Mouse (Mus musculus): ENCODE results near the gene Rras2. TPM values are rescaled to one million over a fixed set of nuclear protein-coding genes. Genes with fewer than 3 reads are reported as not detected.
A peak's percentile ranks its signal among the peaks of the same experiment; 100 is the strongest.

Rras2 gene
- polyA plus RNA-seq, 1 experiment from 2014 or later = 8.1 TPM

DNA sequence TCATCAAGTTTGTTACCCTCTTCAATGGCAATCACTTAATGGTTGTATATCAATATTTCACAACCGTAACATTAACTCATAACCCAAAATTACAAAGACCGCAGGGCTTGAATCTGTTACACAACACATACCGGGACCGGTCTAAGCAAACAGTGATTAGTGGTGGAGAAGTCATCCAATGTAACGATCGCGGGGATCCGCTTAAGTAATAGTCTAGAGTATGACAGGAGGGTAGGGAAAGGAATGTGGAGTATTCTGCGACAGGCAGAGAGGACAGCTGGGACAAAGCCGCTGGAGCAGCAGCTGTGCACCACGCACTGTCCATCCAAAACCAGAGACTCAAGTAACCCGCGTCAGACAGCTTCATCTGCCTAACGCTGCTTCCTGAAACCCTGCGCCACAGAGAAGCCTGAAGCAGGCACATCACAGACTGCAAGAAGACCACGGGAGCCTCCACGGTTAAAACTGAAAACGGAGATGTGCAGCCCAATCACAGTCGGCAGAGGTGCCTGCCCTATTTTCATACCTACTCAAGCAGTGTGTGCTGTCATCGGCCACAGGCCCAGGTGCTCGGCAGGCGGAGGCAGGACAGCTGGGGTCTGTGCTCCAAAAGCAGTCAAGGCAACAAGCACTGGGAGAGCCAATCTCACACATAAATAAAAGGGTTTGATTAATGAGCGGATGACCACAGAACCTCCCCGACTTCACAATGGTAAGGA lies 13.8 kb downstream of the Rras2 start:
- H3K4me1 ChIP-seq (ENCODE audit: insufficient read depth) = peaks cover 32% of the 10 kb centered on the region
- no peak for TF ChIP-seq CTCF (IDR thresholded peaks at IDR 0.05; ENCODE audit: low read depth)
- TF ChIP-seq EP300 (IDR thresholded peaks at IDR 0.05; ENCODE audit: low read depth) = peak; percentile 61; the same call in 1 of the 2 replicates
- peak; percentile 90 for ATAC-seq

DNA sequence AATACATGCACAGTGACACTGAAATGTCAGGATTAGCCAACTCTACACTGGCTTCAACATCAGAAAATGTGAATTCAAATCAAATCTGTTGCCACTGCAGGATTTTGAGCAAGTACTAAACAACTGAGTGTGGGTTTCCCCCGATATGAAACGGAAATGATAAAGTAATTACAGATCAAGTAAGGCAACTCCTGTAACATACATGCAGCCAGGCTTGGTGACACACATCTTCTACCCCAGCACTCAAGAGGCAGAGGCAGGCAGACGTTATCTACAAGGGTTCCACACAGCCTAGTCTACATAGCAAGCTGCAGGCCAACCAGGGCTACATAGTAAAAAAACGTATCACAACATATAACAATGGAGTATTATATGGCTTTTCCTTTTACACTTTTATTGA lies 14.4 kb downstream of the Rras2 start:
- Histone ChIP-seq H3K4me3 (ENCODE audit: low read depth, low read length) (no peak overlapping the region), H3K27ac (ENCODE audit: low read depth) (no peak overlapping the region), H3K27me3 (ENCODE audit: insufficient read depth, low read length) (no peaks in the 10 kb centered on the region), H3K9me3 (ENCODE audit: low read length) (no peaks in the 10 kb centered on the region), H3K4me1 (ENCODE audit: insufficient read depth) (peaks cover 32% of the 10 kb centered on the region), H3K4me2 (ENCODE audit: low read depth, low read length) (no peak overlapping the region), H3K36me3 (replicated peaks; ENCODE audit: insufficient read depth, low read length) (no peaks in the 10 kb centered on the region), H3K9ac (replicated peaks) (no peak overlapping the region)
- no peak for DNase-seq
- WGBS (ENCODE audit: insufficient replicate concordance) = 75% methylated on average over 4 of the region's 4 CpGs
- no peak for TF ChIP-seq CTCF (IDR thresholded peaks at IDR 0.05; ENCODE audit: low read depth)
- no peak for TF ChIP-seq EP300 (IDR thresholded peaks at IDR 0.05; ENCODE audit: low read depth)
- no peak for ATAC-seq

More for the DNA sequence above, 13.8 kb downstream of the Rras2 start:
- WGBS (ENCODE audit: insufficient replicate concordance) = 63% methylated on average over 24 of the region's 24 CpGs
- H3K27ac ChIP-seq (ENCODE audit: low read depth) = no peak overlapping the region
- no peak overlapping the region for H3K4me3 ChIP-seq (ENCODE audit: low read depth, low read length)
- no peaks in the 10 kb centered on the region for H3K27me3 ChIP-seq (ENCODE audit: insufficient read depth, low read length)
- peak; percentile 34 for DNase-seq
- no peaks in the 10 kb centered on the region for H3K36me3 ChIP-seq (replicated peaks; ENCODE audit: insufficient read depth, low read length)
- peak overlapping the region; percentile 43 for H3K4me2 ChIP-seq (ENCODE audit: low read depth, low read length)
- H3K9ac ChIP-seq (replicated peaks) = no peak overlapping the region
- H3K9me3 ChIP-seq (ENCODE audit: low read length) = no peaks in the 10 kb centered on the region

DNA sequence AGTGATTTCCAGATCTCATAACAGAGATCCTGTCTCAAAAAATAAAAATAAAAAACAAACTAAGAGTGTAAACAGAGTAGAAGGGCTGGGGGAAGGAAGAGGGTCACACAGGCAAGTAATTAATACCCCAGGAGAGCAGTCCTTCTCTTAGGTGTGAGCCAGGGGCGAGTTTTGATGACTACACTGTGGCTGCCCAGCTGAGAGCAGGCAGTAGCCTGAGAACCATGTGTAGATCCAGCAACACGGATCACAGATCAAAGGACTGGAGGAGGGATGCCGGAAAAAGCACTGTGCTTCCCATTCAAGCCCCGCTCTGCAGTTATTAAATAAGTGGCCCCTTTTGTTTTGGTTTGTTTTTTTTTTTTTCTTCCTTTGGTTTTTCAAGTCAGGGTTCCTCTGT lies 15.0 kb downstream of the Rras2 start:
- H3K9me3 ChIP-seq (ENCODE audit: low read length) = no peaks in the 10 kb centered on the region
- ATAC-seq (no peak), DNase-seq (no peak)
- no peaks in the 10 kb centered on the region for H3K36me3 ChIP-seq (replicated peaks; ENCODE audit: insufficient read depth, low read length)
- 71% methylated on average over 4 of the region's 4 CpGs for WGBS (ENCODE audit: insufficient replicate concordance)
- H3K4me2 ChIP-seq (ENCODE audit: low read depth, low read length) = no peak overlapping the region
- TF ChIP-seq EP300 (IDR thresholded peaks at IDR 0.05; ENCODE audit: low read depth) = no peak
- H3K27me3 ChIP-seq (ENCODE audit: insufficient read depth, low read length) = no peaks in the 10 kb centered on the region
- H3K4me3 ChIP-seq (ENCODE audit: low read depth, low read length) = no peak overlapping the region
- H3K4me1 ChIP-seq (ENCODE audit: insufficient read depth) = peaks cover 32% of the 10 kb centered on the region
- H3K9ac ChIP-seq (replicated peaks) = no peak overlapping the region
- no peak overlapping the region for H3K27ac ChIP-seq (ENCODE audit: low read depth)

DNA sequence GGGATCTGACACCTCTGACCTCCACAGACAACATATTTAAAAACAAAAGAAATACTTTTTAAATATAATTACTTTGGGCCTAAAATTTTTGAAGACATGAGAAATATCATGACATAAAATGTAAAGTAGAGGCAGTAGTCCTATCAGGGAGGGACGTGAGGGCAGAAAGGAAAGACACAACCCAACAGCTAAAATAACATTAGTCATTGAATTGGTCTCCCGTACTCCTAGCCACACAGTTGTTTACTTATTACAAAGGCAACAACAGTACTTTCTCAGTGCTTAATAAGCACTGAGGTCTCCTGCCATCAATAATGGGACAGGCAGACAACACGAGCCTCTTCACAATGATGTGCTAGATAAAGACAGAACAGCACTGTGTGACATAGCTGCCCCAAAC lies 16.2 kb downstream of the Rras2 start:
- WGBS (ENCODE audit: insufficient replicate concordance) = 50% methylated on average over 3 of the region's 3 CpGs
- H3K9ac ChIP-seq (replicated peaks) = no peak overlapping the region
- no peak for ATAC-seq
- H3K4me2 ChIP-seq (ENCODE audit: low read depth, low read length) = no peak overlapping the region
- H3K4me3 ChIP-seq (ENCODE audit: low read depth, low read length) = no peak overlapping the region
- no peak for DNase-seq
- no peak overlapping the region for H3K27ac ChIP-seq (ENCODE audit: low read depth)
- no peak for TF ChIP-seq EP300 (IDR thresholded peaks at IDR 0.05; ENCODE audit: low read depth)
- H3K9me3 ChIP-seq (ENCODE audit: low read length) = no peaks in the 10 kb centered on the region
- H3K4me1 ChIP-seq (ENCODE audit: insufficient read depth) = peaks cover 30% of the 10 kb centered on the region
- H3K36me3 ChIP-seq (replicated peaks; ENCODE audit: insufficient read depth, low read length) = no peaks in the 10 kb centered on the region
- no peaks in the 10 kb centered on the region for H3K27me3 ChIP-seq (ENCODE audit: insufficient read depth, low read length)

DNA sequence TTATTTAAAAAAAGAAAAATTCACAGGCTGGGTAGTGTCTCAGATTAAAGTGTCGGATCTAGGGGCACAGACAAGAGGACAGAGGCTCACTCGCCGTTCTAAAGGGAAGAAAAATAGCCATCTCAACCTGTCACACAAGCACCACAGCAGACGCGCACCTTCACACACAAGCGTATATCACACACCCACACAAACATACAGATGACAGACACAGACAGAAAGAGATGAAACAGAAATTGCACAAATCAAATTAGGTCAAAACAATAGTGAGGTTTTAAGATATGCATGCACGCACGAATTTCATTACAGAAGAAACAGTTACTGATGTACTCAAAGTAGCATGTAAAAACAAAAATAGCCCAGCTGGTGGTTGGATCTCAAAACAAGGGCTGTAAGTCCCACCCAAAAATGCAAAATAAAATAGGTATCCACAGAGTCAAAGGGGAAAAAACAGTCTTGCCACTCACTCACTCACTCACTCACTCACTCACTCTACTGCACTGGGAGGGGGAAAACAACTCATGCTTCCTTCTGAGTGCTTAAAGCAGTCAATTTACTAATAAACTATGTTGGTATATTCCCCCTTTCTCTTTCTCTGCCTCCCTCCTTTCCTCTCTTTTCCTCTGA lies 23.9 kb downstream of the Rras2 start:
- ATAC-seq (no peak), DNase-seq (no peak)
- H3K4me2 ChIP-seq (ENCODE audit: low read depth, low read length) = no peak overlapping the region
- no peak overlapping the region for H3K4me3 ChIP-seq (ENCODE audit: low read depth, low read length)
- H3K27me3 ChIP-seq (ENCODE audit: insufficient read depth, low read length) = no peaks in the 10 kb centered on the region
- no peak overlapping the region for H3K27ac ChIP-seq (ENCODE audit: low read depth)
- no peaks in the 10 kb centered on the region for H3K9me3 ChIP-seq (ENCODE audit: low read length)
- no peaks in the 10 kb centered on the region for H3K36me3 ChIP-seq (replicated peaks; ENCODE audit: insufficient read depth, low read length)
- WGBS (ENCODE audit: insufficient replicate concordance) = 76% methylated on average over 8 of the region's 8 CpGs
- no peak overlapping the region for H3K9ac ChIP-seq (replicated peaks)
- TF ChIP-seq EP300 (IDR thresholded peaks at IDR 0.05; ENCODE audit: low read depth) (no peak), CTCF (IDR thresholded peaks at IDR 0.05; ENCODE audit: low read depth) (no peak)
- H3K4me1 ChIP-seq (ENCODE audit: insufficient read depth) = peaks cover 14% of the 10 kb centered on the region

DNA sequence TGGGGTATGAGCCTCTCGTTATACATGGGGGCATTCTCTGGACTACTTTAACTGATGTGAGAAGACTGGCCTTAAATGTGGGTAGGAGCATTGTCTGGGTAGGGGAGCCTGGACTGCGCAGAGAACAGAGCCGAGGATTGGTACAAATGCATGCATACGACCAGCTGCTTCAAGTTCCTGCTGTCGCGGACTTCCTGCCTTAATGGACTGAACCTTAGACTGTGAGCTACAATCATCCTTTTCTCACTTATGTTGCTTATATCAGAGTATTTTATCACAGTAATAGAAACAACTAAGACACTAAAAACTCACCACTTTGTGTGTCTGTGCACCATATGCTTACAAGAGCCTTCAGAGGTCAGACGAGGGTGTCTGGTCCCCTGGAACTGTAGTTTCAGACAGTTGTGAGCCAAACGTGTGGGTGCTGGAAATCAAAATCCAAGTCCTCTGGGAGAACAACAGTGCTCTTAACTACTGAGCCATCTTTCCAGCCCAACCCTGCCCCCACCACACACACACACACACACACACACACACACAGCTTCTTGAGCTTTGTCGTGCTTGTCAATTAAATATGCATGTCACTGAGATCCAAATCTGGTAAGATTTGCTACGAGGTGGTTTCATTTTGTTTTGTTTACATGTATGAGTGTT lies 26.6 kb downstream of the Rras2 start:
- no peak overlapping the region for H3K4me2 ChIP-seq (ENCODE audit: low read depth, low read length)
- H3K4me3 ChIP-seq (ENCODE audit: low read depth, low read length) = no peak overlapping the region
- peaks cover 15% of the 10 kb centered on the region for H3K4me1 ChIP-seq (ENCODE audit: insufficient read depth)
- H3K9ac ChIP-seq (replicated peaks) = no peak overlapping the region
- no peak for DNase-seq
- TF ChIP-seq CTCF (IDR thresholded peaks at IDR 0.05; ENCODE audit: low read depth) (no peak), EP300 (IDR thresholded peaks at IDR 0.05; ENCODE audit: low read depth) (no peak)
- ATAC-seq = no peak
- H3K27me3 ChIP-seq (ENCODE audit: insufficient read depth, low read length) = no peaks in the 10 kb centered on the region
- H3K36me3 ChIP-seq (replicated peaks; ENCODE audit: insufficient read depth, low read length) = no peaks in the 10 kb centered on the region
- H3K27ac ChIP-seq (ENCODE audit: low read depth) = no peak overlapping the region
- no peaks in the 10 kb centered on the region for H3K9me3 ChIP-seq (ENCODE audit: low read length)
- 53% methylated on average over 10 of the region's 10 CpGs for WGBS (ENCODE audit: insufficient replicate concordance)

Measured in liver, postnatal 0 days (tissue).